Mouse (Mus musculus) thymus, postnatal 14 days (tissue): ENCODE data around the gene Zbtb8a.

Source experiments
- DNase-seq: peaks from one replicate; pipeline ENCODE4 v3.0.0; 2021

Gene Zbtb8a

GRCm38 (mm10) chr4:129326191-129326590, 51.7 kb downstream of the Zbtb8a start:
- DNase-seq: no peak

- no peak for DNase-seq
Observed at GRCm38 (mm10) chr4:129324756-129325155, 53.2 kb downstream of the Zbtb8a start.

- DNase-seq: no peak
Observed at GRCm38 (mm10) chr4:129323491-129323890, 54.4 kb downstream of the Zbtb8a start.

GRCm38 (mm10) chr4:129322042-129322441, 55.9 kb downstream of the Zbtb8a start:
- no peak for DNase-seq

GRCm38 (mm10) chr4:129320876-129321275, 57.0 kb downstream of the Zbtb8a start:
- DNase-seq: no peak

GRCm38 (mm10) chr4:129313886-129314285, 64.0 kb downstream of the Zbtb8a start:
- no peak for DNase-seq

GRCm38 (mm10) chr4:129307936-129308335, 70.0 kb downstream of the Zbtb8a start:
- DNase-seq: no peak

- DNase-seq: no peak
Observed at GRCm38 (mm10) chr4:129304306-129304705, 73.6 kb downstream of the Zbtb8a start.

- no peak for DNase-seq
Observed at GRCm38 (mm10) chr4:129303816-129304215, 74.1 kb downstream of the Zbtb8a start.
